Mouse (Mus musculus) thymus, postnatal 14 days (tissue): Measurements from ENCODE around the gene Cd180.

Experiments
- DNase-seq: peaks from one replicate; pipeline ENCODE4 v3.0.0; 2021

Cd180 gene

GRCm38 (mm10) chr13:102745270-102745600 lies 51.9 kb downstream of the Cd180 start:
- DNase-seq = no peak

GRCm38 (mm10) chr13:102745626-102746342 lies 52.4 kb downstream of the Cd180 start:
- DNase-seq = no peak

- no peak for DNase-seq
These were observed 53.6 kb downstream of the Cd180 start for GRCm38 (mm10) chr13:102746803-102747561.

- no peak for DNase-seq
These were observed 55.8 kb downstream of the Cd180 start for GRCm38 (mm10) chr13:102749194-102749593.

GRCm38 (mm10) chr13:102749891-102750290 lies 56.5 kb downstream of the Cd180 start:
- no peak for DNase-seq

- DNase-seq = no peak
These were observed 60.6 kb downstream of the Cd180 start for GRCm38 (mm10) chr13:102753714-102754556.

- DNase-seq = no peak
These were observed 61.8 kb downstream of the Cd180 start for GRCm38 (mm10) chr13:102755124-102755523.

- DNase-seq = no peak
These were observed 62.7 kb downstream of the Cd180 start for GRCm38 (mm10) chr13:102756071-102756470.

GRCm38 (mm10) chr13:102758021-102758420 lies 64.7 kb downstream of the Cd180 start:
- no peak for DNase-seq

- DNase-seq = no peak
These were observed 68.1 kb downstream of the Cd180 start for GRCm38 (mm10) chr13:102761410-102761809.

GRCm38 (mm10) chr13:102762203-102762602 lies 68.8 kb downstream of the Cd180 start:
- DNase-seq = no peak

- no peak for DNase-seq
These were observed 70.9 kb downstream of the Cd180 start for GRCm38 (mm10) chr13:102764218-102764617.

- no peak for DNase-seq
These were observed 71.9 kb downstream of the Cd180 start for GRCm38 (mm10) chr13:102765216-102765615.

GRCm38 (mm10) chr13:102767110-102767509 lies 73.8 kb downstream of the Cd180 start:
- no peak for DNase-seq

GRCm38 (mm10) chr13:102768512-102768911 lies 75.2 kb downstream of the Cd180 start:
- no peak for DNase-seq

- no peak for DNase-seq
These were observed 76.8 kb downstream of the Cd180 start for GRCm38 (mm10) chr13:102770194-102770593.

GRCm38 (mm10) chr13:102773169-102773568 lies 79.8 kb downstream of the Cd180 start:
- no peak for DNase-seq

GRCm38 (mm10) chr13:102774786-102775201 lies 81.4 kb downstream of the Cd180 start:
- no peak for DNase-seq

- no peak for DNase-seq
These were observed 82.1 kb downstream of the Cd180 start for GRCm38 (mm10) chr13:102775506-102775905.

GRCm38 (mm10) chr13:102778859-102779258 lies 85.5 kb downstream of the Cd180 start:
- DNase-seq = no peak

GRCm38 (mm10) chr13:102779275-102779674 lies 85.9 kb downstream of the Cd180 start:
- DNase-seq = no peak

GRCm38 (mm10) chr13:102783531-102784310 lies 90.4 kb downstream of the Cd180 start:
- no peak for DNase-seq
